Mouse (Mus musculus) embryo, embryonic 9.5 days (tissue): ENCODE measurements around the gene Gm21366.
"Not testable (repeated sequence)": the region's sequence is repeated elsewhere in the genome, so short reads cannot be mapped to it uniquely, and the experiment has no call there.

Experiments used
- DNase-seq: peaks from one replicate; pipeline ENCODE4 v3.0.0-alpha.2; 2017; ENCODE audit errors: extremely low spot score

Gene Gm21366

GRCm38 (mm10) chrY:22861156-22861555 is at the start of gene Gm21366:
Gene Gm21366, minus strand, starts transcription at chrY:22861256.
- DNase-seq = not testable (repeated sequence)
